Mouse (Mus musculus) hindbrain, postnatal 0 days (tissue): ENCODE measurements around the gene Armc9. TPM values are rescaled to one million over a fixed set of nuclear protein-coding genes. Genes with fewer than 3 reads are reported as not detected.

Experiments used
- ATAC-seq: fragments of 200-750 bp; cut with Nextera tagmentation; 2 replicates; pipeline ENCODE4 v1.8.0; 2017; ENCODE audit warnings: mild to moderate bottlenecking, moderate TSS enrichment, moderate library complexity
- DNase-seq: peaks from one replicate; pipeline ENCODE4 v3.0.0-alpha.2; 2015; ENCODE audit warnings: low spot score
- H3K27ac ChIP-seq: fragments of 300-500 bp; sonication (generic); 2 replicates; pipeline ENCODE4 v1.5.1; 2014; ENCODE audit warnings: mild to moderate bottlenecking
- H3K27me3 ChIP-seq: fragments of 300-500 bp; sonication (generic); 2 replicates; pipeline ENCODE4 v1.6.1; 2014; ENCODE audit warnings: low read length, mixed read lengths; ENCODE audit not compliant: insufficient read depth
- H3K36me3 ChIP-seq: fragments of 300-500 bp; sonication (generic); 2 replicates; pipeline ENCODE4 v1.6.1; 2014; ENCODE audit warnings: low read length, mixed read lengths; ENCODE audit not compliant: insufficient read depth
- H3K4me1 ChIP-seq: fragments of 300-500 bp; sonication (generic); 2 replicates; pipeline ENCODE4 v1.6.1; 2014; ENCODE audit warnings: antibody characterized with exemption, low read length, mixed read lengths; ENCODE audit not compliant: insufficient read depth
- H3K4me2 ChIP-seq: fragments of 300-500 bp; sonication (generic); 2 replicates; pipeline ENCODE4 v1.6.1; 2014; ENCODE audit warnings: low read depth, mild to moderate bottlenecking, low read length, moderate library complexity, mixed read lengths
- H3K4me3 ChIP-seq: fragments of 300-500 bp; sonication (generic); 2 replicates; pipeline ENCODE4 v1.5.1; 2014; ENCODE audit warnings: low read length
- H3K9ac ChIP-seq: fragments of 300-500 bp; sonication (generic); replicated peaks from 2 replicates; pipeline ENCODE4 v1.6.1; 2014; ENCODE audit warnings: mild to moderate bottlenecking, low read length, moderate library complexity, mixed read lengths
- H3K9me3 ChIP-seq: fragments of 300-500 bp; sonication (generic); 2 replicates; pipeline ENCODE4 v1.6.1; 2016; ENCODE audit warnings: low read length, mixed read lengths
- CTCF ChIP-seq: IDR thresholded peaks from 2 replicates; pipeline ENCODE4 v1.5.1; 2016; ENCODE audit warnings: antibody characterized with exemption, control low read depth, low read depth
- WGBS: fragments of 180-500 bp; shearing (Covaris S2); extraction: QIAGEN DNeasy Blood & Tissue Kit; methylation state at CpG from one replicate; pipeline ENCODE4 v1.1.7; 2014; 5-methylcytosine and 5-hydroxymethylcytosine counted together
- polyA plus RNA-seq: library from polyadenylated mRNA; unstranded; fragments of >200 nt; fragmentation: Nextera tagmentation; extraction: Ambion mirVana; gene quantifications from 2 replicates; pipeline ENCODE4 v1.2.1, GENCODE M21; 2015
- total RNA-seq: library from RNA; depleted of rRNA; stranded (reverse); fragments of >200 nt; gene quantifications from 2 replicates; pipeline ENCODE4 v1.2.3, GENCODE M21; 2014

Gene Armc9
- total and polyA plus RNA-seq, 2 experiments from 2014 or later: 21.0 to 34.9 TPM

- Histone ChIP-seq H3K9ac (no peak overlapping the region), H3K4me3 (no peak overlapping the region), H3K36me3 (no peaks in the 10 kb centered on the region), H3K9me3 (no peaks in the 10 kb centered on the region), H3K27me3 (no peaks in the 10 kb centered on the region), H3K4me2 (no peak overlapping the region), H3K27ac (no peak overlapping the region), H3K4me1 (no peaks in the 10 kb centered on the region)
- TF ChIP-seq CTCF: no peak
- 13% methylated on average over 4 of the region's 4 CpGs for WGBS
- ATAC-seq: peak; percentile 86
- peak; percentile 47 for DNase-seq
Measured at GRCm38 (mm10) chr1:86294472-86294871, 139.9 kb downstream of the Armc9 start.

GRCm38 (mm10) chr1:86300093-86300492, 145.5 kb downstream of the Armc9 start:
- Histone ChIP-seq H3K36me3 (no peaks in the 10 kb centered on the region), H3K4me3 (no peak overlapping the region), H3K9ac (no peak overlapping the region), H3K27me3 (no peaks in the 10 kb centered on the region), H3K4me2 (no peak overlapping the region), H3K27ac (no peak overlapping the region), H3K4me1 (no peaks in the 10 kb centered on the region), H3K9me3 (no peaks in the 10 kb centered on the region)
- no peak for DNase-seq
- no peak for TF ChIP-seq CTCF
- WGBS: 21% methylated on average over 2 of the region's 2 CpGs
- no peak for ATAC-seq

GRCm38 (mm10) chr1:86300731-86301130, 146.2 kb downstream of the Armc9 start:
- Histone ChIP-seq H3K4me2 (no peak overlapping the region), H3K4me3 (no peak overlapping the region), H3K27ac (no peak overlapping the region), H3K27me3 (no peaks in the 10 kb centered on the region), H3K9me3 (no peaks in the 10 kb centered on the region), H3K4me1 (no peaks in the 10 kb centered on the region), H3K9ac (no peak overlapping the region), H3K36me3 (no peaks in the 10 kb centered on the region)
- no peak for DNase-seq
- TF ChIP-seq CTCF: no peak
- no peak for ATAC-seq
- 47% methylated on average over 7 of the region's 7 CpGs for WGBS

- ATAC-seq (no peak), DNase-seq (no peak)
- Histone ChIP-seq H3K9me3 (no peaks in the 10 kb centered on the region), H3K4me1 (no peaks in the 10 kb centered on the region), H3K4me2 (no peak overlapping the region), H3K27ac (no peak overlapping the region), H3K36me3 (no peaks in the 10 kb centered on the region), H3K9ac (no peak overlapping the region; the same call in 1 of the 2 replicates), H3K4me3 (no peak overlapping the region), H3K27me3 (no peaks in the 10 kb centered on the region)
- 55% methylated on average over 6 of the region's 6 CpGs for WGBS
- peak; percentile 41 for TF ChIP-seq CTCF
Measured at GRCm38 (mm10) chr1:86301221-86302091, 146.9 kb downstream of the Armc9 start.

GRCm38 (mm10) chr1:86302532-86302931, 148.0 kb downstream of the Armc9 start, which contains the start of gene B3gnt7:
Gene B3gnt7, plus strand, starts transcription at chr1:86302832.
- H3K4me2 ChIP-seq: peak within 1 kb of the TSS; percentile 95
- no peaks in the 10 kb centered on the region for H3K9me3 ChIP-seq
- H3K27ac ChIP-seq: peak within 1 kb of the TSS; percentile 50; the same call in 1 of the 2 replicates
- ATAC-seq (no peak), DNase-seq (no peak)
- H3K4me3 ChIP-seq: peak within 1 kb of the TSS; percentile 67
- H3K36me3 ChIP-seq: no peaks in the 10 kb centered on the region
- no peaks in the 10 kb centered on the region for H3K27me3 ChIP-seq
- H3K4me1 ChIP-seq: no peaks in the 10 kb centered on the region
- TF ChIP-seq CTCF: no peak
- H3K9ac ChIP-seq: peak within 1 kb of the TSS; percentile 72
- 34% methylated on average over 6 of the region's 6 CpGs for WGBS

- H3K9me3 ChIP-seq: no peaks in the 10 kb centered on the region
- WGBS: under 1% methylated on average over 63 of the region's 65 CpGs
- no peaks in the 10 kb centered on the region for H3K27me3 ChIP-seq
- ATAC-seq: peak; percentile 85
- peak overlapping the region; percentile 50; the same call in 1 of the 2 replicates for H3K27ac ChIP-seq
- peak; percentile 39 for TF ChIP-seq CTCF
- H3K4me3 ChIP-seq: peak overlapping the region; percentile 67
- no peaks in the 10 kb centered on the region for H3K36me3 ChIP-seq
- H3K9ac ChIP-seq: peak overlapping the region; percentile 72
- peak; percentile 73 for DNase-seq
- no peaks in the 10 kb centered on the region for H3K4me1 ChIP-seq
- peak overlapping the region; percentile 95 for H3K4me2 ChIP-seq
Measured at GRCm38 (mm10) chr1:86303063-86303872, 148.7 kb downstream of the Armc9 start.
